Mouse (Mus musculus): Measurements from ENCODE around the gene Ccdc18. TPM values are rescaled to one million over a fixed set of nuclear protein-coding genes. Genes with fewer than 3 reads are reported as not detected.
A peak's percentile ranks its signal among the peaks of the same experiment; 100 is the strongest.
"Not testable (repeated sequence)": the region's sequence is repeated elsewhere in the genome, so short reads cannot be mapped to it uniquely, and the experiment has no call there.

Ccdc18 gene
- polyA plus RNA-seq, 1 experiment from 2014 or later = 10.2 TPM

DNA sequence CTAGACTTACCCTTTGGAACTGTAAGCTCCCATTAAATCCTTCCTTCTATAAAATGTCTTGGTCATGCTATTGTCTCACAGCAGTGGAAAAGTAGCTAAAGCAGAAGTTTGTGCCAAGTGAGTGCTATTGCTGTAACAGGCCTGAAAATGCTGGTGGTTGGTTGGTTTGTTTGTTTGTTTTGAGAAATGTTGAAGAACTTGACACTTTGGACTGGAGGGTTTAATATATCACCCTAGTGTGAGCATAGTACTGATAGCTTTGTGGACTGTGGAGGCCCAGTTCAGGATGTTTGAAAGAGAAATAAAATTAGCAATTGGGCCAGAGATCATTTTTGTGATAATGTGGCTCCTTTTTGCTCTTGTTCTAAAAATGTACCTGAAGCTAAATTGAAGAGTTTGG, 93.5 kb downstream of the Ccdc18 start:
- Histone ChIP-seq H3K27me3 (ENCODE audit: control insufficient read depth, insufficient read depth, low read length) (no peaks in the 10 kb centered on the region), H3K36me3 (ENCODE audit: control insufficient read depth, insufficient read depth) (no peaks in the 10 kb centered on the region)
- no peak for ATAC-seq (replicated peaks; ENCODE audit: extremely low read depth, insufficient read depth, low FRiP score)

DNA sequence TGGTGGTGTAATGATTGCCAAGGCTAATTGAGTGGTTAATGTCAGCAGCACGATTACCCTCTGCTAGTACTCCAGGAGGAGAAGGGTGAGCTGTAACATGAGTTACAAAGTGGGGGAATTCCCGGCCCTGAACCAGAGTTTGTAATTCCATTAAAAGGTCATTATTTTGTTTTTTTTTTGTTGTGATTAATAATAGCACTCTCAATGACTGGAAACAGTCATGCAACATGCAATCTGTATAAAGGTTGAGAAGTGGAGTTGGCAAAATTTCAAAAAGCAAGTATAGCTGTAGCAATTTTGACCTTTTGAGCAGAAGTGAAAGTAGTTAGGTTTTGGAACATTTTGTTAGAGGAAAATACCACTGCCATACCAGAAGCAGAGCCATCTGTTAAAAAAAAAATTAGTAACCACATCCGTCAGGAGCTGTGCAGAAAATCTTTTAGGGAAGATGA, 113.7 kb downstream of the Ccdc18 start:
- Histone ChIP-seq H3K27ac (ENCODE audit: low read length) (no peak overlapping the region), H3K4me2 (ENCODE audit: low read depth, low read length) (no peak overlapping the region), H3K4me1 (ENCODE audit: control insufficient read depth, insufficient read depth, low read length) (no peaks in the 10 kb centered on the region), H3K9me3 (replicated peaks; ENCODE audit: control insufficient read depth, low read length) (no peaks in the 10 kb centered on the region), H3K27me3 (ENCODE audit: control insufficient read depth, insufficient read depth, low read length) (no peaks in the 10 kb centered on the region), H3K4me3 (ENCODE audit: low read length) (no peak overlapping the region), H3K9ac (ENCODE audit: low read length) (no peak overlapping the region), H3K36me3 (ENCODE audit: control insufficient read depth, insufficient read depth) (no peaks in the 10 kb centered on the region)
- 45% methylated on average over 3 of the region's 3 CpGs for WGBS
- no peak for ATAC-seq (replicated peaks; ENCODE audit: extremely low read depth, insufficient read depth, low FRiP score)

More for the DNA sequence above, 93.5 kb downstream of the Ccdc18 start:
- H3K9ac ChIP-seq (ENCODE audit: low read length) = no peak overlapping the region
- no peak overlapping the region for H3K27ac ChIP-seq (ENCODE audit: low read length)
- H3K4me1 ChIP-seq (ENCODE audit: control insufficient read depth, insufficient read depth, low read length) = no peaks in the 10 kb centered on the region
- H3K9me3 ChIP-seq (replicated peaks; ENCODE audit: control insufficient read depth, low read length) = no peaks in the 10 kb centered on the region
- H3K4me2 ChIP-seq (ENCODE audit: low read depth, low read length) = no peak overlapping the region
- H3K4me3 ChIP-seq (ENCODE audit: low read length) = no peak overlapping the region

DNA sequence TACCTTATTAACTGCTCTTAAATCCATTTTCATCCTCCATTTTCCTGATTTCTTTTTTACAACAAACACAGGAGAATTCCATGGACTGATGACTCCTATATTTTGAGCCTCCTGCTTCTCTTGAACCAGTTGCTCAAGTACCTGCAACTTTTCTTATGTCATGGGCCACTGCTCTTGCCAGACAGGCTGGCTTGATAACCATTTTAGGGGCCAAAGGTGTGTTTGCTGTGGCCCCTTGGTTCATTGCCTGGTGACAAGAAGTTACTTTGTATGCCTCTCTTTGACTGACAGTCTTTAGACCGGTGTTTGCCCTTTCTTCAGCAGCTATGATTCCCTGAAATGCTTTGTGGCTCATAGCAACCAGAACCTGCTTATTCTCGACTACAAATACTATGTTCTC, 117.4 kb downstream of the Ccdc18 start:
- no peak overlapping the region for H3K4me3 ChIP-seq (ENCODE audit: low read length)
- H3K36me3 ChIP-seq (ENCODE audit: control insufficient read depth, insufficient read depth) = no peaks in the 10 kb centered on the region
- no peak overlapping the region for H3K27ac ChIP-seq (ENCODE audit: low read length)
- H3K4me2 ChIP-seq (ENCODE audit: low read depth, low read length) = no peak overlapping the region
- H3K9me3 ChIP-seq (replicated peaks; ENCODE audit: control insufficient read depth, low read length) = no peaks in the 10 kb centered on the region
- H3K9ac ChIP-seq (ENCODE audit: low read length) = no peak overlapping the region
- H3K27me3 ChIP-seq (ENCODE audit: control insufficient read depth, insufficient read depth, low read length) = no peaks in the 10 kb centered on the region
- no peak for ATAC-seq (replicated peaks; ENCODE audit: extremely low read depth, insufficient read depth, low FRiP score)
- 52% methylated on average over 2 of the region's 2 CpGs for WGBS
- H3K4me1 ChIP-seq (ENCODE audit: control insufficient read depth, insufficient read depth, low read length) = no peaks in the 10 kb centered on the region

DNA sequence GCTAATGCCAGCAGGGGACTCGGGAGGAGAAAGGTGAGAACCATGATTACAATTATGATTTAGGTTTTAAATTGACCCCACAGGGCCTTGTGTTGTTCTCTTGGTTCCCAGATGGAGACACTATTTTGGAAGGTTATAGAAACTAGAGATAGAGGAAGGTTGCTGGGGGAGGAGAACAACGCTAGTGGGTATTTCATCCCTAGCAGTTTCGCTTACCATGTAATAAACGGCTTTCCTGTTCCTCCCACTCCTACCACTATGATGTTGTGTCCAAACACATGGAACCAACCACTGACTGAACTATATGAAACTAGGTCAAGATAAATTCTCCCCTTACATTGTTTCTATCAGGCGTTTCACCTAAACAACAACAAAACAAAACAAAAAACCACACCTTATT, 122.6 kb downstream of the Ccdc18 start:
- Histone ChIP-seq H3K36me3 (ENCODE audit: control insufficient read depth, insufficient read depth) (no peaks in the 10 kb centered on the region), H3K4me3 (ENCODE audit: low read length) (no peak overlapping the region), H3K27ac (ENCODE audit: low read length) (no peak overlapping the region), H3K9me3 (replicated peaks; ENCODE audit: control insufficient read depth, low read length) (no peaks in the 10 kb centered on the region), H3K4me1 (ENCODE audit: control insufficient read depth, insufficient read depth, low read length) (no peaks in the 10 kb centered on the region), H3K27me3 (ENCODE audit: control insufficient read depth, insufficient read depth, low read length) (no peaks in the 10 kb centered on the region), H3K9ac (ENCODE audit: low read length) (no peak overlapping the region), H3K4me2 (ENCODE audit: low read depth, low read length) (no peak overlapping the region)
- WGBS = 75% methylated on average over 5 of the region's 5 CpGs
- no peak for ATAC-seq (replicated peaks; ENCODE audit: extremely low read depth, insufficient read depth, low FRiP score)

DNA sequence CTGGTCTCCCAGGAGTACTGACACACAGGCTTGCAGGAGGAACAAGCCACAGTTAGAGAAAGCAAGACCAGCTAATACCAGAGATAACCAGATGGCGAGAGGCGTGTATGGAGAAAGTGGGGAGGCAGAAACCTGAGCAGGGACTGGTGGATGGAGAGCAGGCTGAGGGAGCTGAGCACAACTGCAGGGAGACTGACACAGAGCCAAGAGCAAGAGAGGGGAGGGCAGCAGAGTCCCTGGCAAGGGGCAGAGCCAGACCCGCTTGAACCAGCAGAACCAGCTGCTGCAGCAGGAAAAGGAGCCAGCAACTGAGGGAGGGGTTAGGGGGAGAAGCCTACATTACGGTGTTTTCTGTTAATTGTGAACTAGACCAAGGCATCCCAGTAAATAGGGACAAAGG, 130.0 kb downstream of the Ccdc18 start:
- Histone ChIP-seq H3K27me3 (ENCODE audit: control insufficient read depth, insufficient read depth, low read length) (no peaks in the 10 kb centered on the region), H3K4me1 (ENCODE audit: control insufficient read depth, insufficient read depth, low read length) (peaks cover under 1% of the 10 kb centered on the region), H3K27ac (ENCODE audit: low read length) (no peak overlapping the region), H3K4me2 (ENCODE audit: low read depth, low read length) (no peak overlapping the region), H3K9ac (ENCODE audit: low read length) (no peak overlapping the region), H3K36me3 (ENCODE audit: control insufficient read depth, insufficient read depth) (no peaks in the 10 kb centered on the region), H3K4me3 (ENCODE audit: low read length) (no peak overlapping the region), H3K9me3 (replicated peaks; ENCODE audit: control insufficient read depth, low read length) (no peaks in the 10 kb centered on the region)
- no peak for ATAC-seq (replicated peaks; ENCODE audit: extremely low read depth, insufficient read depth, low FRiP score)
- WGBS = 27% methylated on average over 4 of the region's 4 CpGs

DNA sequence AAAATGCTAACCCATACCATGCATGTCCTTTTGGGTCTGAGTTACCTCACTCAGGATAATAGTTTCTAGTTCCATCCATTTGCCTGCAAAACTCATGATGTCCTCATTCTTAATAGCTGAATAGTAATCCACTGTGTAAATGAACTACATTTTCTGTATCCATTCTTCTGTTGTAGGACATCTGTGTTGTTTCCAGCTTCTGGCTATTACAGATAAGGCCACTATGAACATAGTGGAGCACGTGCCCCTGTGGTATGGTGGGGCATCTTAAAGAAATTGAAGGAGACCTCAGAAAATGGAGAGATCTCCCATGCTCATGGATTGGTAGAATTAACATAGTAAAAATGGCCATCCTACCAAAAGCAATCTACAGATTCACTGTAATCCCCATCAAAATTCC, 131.1 kb downstream of the Ccdc18 start:
- H3K4me2 ChIP-seq (ENCODE audit: low read depth, low read length); H3K36me3 ChIP-seq (ENCODE audit: control insufficient read depth, insufficient read depth); ATAC-seq (replicated peaks; ENCODE audit: extremely low read depth, insufficient read depth, low FRiP score); H3K9ac ChIP-seq (ENCODE audit: low read length); H3K27ac ChIP-seq (ENCODE audit: low read length); H3K27me3 ChIP-seq (ENCODE audit: control insufficient read depth, insufficient read depth, low read length); H3K4me1 ChIP-seq (ENCODE audit: control insufficient read depth, insufficient read depth, low read length); H3K4me3 ChIP-seq (ENCODE audit: low read length); H3K9me3 ChIP-seq (replicated peaks; ENCODE audit: control insufficient read depth, low read length): not testable (repeated sequence)
- WGBS = 60% methylated on average over 1 of the region's 1 CpGs

DNA sequence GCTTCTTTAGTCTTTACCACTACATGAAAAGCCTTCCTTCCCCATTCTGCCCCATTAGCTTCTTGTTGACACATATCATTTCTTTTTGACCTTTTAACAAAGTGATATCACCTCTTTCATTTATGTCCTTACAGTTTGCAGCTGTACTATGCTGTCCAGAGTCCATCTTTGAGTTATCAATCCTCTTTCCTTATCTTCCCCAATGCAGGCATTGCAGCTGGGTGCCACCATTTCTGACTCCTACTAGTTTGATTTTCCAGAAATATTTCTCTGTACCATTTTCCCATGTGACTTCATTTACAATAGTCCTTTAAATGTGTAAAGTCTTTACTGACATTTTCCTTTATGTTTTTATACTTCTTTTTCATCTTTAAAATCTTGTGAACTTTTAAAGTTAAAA, 134.3 kb downstream of the Ccdc18 start:
- ATAC-seq (replicated peaks; ENCODE audit: extremely low read depth, insufficient read depth, low FRiP score) = no peak
- Histone ChIP-seq H3K4me3 (ENCODE audit: low read length) (no peak overlapping the region), H3K27ac (ENCODE audit: low read length) (no peak overlapping the region), H3K36me3 (ENCODE audit: control insufficient read depth, insufficient read depth) (no peaks in the 10 kb centered on the region), H3K4me2 (ENCODE audit: low read depth, low read length) (no peak overlapping the region), H3K9ac (ENCODE audit: low read length) (no peak overlapping the region), H3K27me3 (ENCODE audit: control insufficient read depth, insufficient read depth, low read length) (no peaks in the 10 kb centered on the region), H3K9me3 (replicated peaks; ENCODE audit: control insufficient read depth, low read length) (no peaks in the 10 kb centered on the region), H3K4me1 (ENCODE audit: control insufficient read depth, insufficient read depth, low read length) (peaks cover 21% of the 10 kb centered on the region)

DNA sequence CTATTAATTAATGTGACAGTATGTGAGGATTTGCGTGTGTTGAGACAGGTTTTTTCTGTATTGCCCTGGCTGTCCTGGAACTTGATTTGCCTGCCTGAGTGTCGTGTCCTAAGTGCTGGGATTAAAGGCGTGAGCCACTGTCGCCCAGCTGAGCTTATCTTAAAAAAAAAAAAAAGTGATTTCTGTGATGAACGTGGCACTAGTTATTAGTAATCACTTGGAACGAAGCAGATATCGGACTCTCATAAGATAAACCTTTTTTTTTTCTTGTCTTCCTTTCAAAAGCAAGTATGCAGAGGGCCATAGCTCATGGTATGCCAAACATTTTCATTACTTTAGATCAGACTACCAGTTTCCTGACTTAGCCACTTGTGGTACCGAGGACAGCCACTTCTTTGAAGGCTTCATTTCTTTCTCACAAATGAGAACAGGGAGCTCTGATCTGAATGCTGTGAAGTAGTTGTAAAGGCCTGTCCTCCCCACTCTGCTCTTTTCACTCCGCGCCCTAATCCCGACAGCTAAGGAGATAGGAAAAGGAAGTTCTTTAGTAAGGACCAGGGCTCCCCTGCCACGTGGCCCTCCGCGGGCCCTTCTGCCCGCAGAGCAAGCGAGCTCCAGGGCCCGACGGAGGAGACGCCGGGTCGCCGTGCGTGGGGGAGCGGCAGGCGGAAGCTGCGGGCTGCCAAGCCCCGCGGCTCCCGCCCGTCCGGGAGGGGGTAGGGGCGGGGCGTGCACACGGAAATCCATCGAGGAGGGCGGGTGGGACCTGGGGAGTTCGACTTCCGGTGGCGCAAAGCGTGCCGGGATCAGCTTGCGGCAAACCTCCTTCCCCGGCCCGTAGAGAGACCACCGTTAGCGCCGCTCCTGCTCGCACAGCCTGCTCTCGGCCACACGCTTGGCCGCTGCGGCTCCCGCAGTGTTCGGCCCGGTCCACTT, 135.7 kb downstream of the Ccdc18 start, which contains the start of gene Dr1:
Gene Dr1 (plus strand): TSS at position 771 of the 936 bp plus-strand sequence.
- Histone ChIP-seq H3K9ac (ENCODE audit: low read length) (peak within 1 kb of the TSS; percentile 90), H3K27me3 (ENCODE audit: control insufficient read depth, insufficient read depth, low read length) (no peaks in the 10 kb centered on the region), H3K4me2 (ENCODE audit: low read depth, low read length) (peak within 1 kb of the TSS; percentile 76), H3K4me1 (ENCODE audit: control insufficient read depth, insufficient read depth, low read length) (peaks cover 21% of the 10 kb centered on the region), H3K9me3 (replicated peaks; ENCODE audit: control insufficient read depth, low read length) (no peaks in the 10 kb centered on the region), H3K36me3 (ENCODE audit: control insufficient read depth, insufficient read depth) (no peaks in the 10 kb centered on the region), H3K27ac (ENCODE audit: low read length) (peak within 1 kb of the TSS; percentile 92), H3K4me3 (ENCODE audit: low read length) (peak within 1 kb of the TSS; percentile 93)
- WGBS = 1% methylated on average over 52 of the region's 55 CpGs
- ATAC-seq (replicated peaks; ENCODE audit: extremely low read depth, insufficient read depth, low FRiP score) = peak; percentile 98

DNA sequence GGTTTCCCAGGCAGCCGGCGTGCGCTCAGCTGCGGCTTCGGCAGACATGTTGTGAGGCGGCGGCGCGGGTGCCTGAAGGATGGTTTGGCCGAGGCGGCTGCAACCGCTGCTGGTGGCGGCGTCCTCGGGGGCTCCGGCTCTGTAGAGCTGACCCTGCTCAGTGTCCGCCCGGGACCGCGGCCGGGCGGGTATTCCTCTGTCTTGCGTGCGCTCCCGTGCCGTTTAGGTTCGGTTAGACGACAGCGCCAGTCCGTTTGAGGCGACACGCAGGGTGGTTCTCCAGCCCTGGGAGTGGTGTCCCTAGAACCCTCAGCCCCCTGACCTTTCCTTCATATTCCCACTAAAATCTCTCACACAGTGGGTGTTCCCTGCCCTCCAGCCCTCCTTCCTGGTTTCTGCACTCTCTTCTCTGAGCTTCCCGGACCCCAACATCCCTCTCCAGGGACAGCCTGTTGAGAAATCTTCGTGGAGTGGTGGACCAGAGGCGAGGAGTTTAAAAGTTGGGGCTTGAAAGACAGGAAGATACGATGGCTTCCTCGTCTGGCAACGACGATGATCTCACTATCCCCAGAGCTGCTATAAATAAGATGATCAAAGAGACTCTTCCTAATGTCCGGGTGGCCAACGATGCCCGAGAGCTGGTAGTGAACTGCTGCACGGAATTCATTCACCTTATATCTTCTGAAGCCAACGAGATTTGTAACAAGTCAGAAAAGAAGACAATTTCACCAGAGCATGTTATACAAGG, 136.6 kb downstream of the Ccdc18 start:
- H3K4me3 ChIP-seq (ENCODE audit: low read length) = peak overlapping the region; percentile 93
- H3K27ac ChIP-seq (ENCODE audit: low read length) = peak overlapping the region; percentile 92
- ATAC-seq (replicated peaks; ENCODE audit: extremely low read depth, insufficient read depth, low FRiP score) = peak; percentile 39
- whole genome bisulfite sequencing = under 1% methylated on average over 44 of the region's 44 CpGs
- H3K4me1 ChIP-seq (ENCODE audit: control insufficient read depth, insufficient read depth, low read length) = peaks cover 23% of the 10 kb centered on the region
- H3K9me3 ChIP-seq (replicated peaks; ENCODE audit: control insufficient read depth, low read length) = no peaks in the 10 kb centered on the region
- peak overlapping the region; percentile 90 for H3K9ac ChIP-seq (ENCODE audit: low read length)
- H3K4me2 ChIP-seq (ENCODE audit: low read depth, low read length) = peak overlapping the region; percentile 76
- no peaks in the 10 kb centered on the region for H3K36me3 ChIP-seq (ENCODE audit: control insufficient read depth, insufficient read depth)
- H3K27me3 ChIP-seq (ENCODE audit: control insufficient read depth, insufficient read depth, low read length) = no peaks in the 10 kb centered on the region

Data from heart, embryonic 16.5 days (tissue).